Mouse (Mus musculus) G1E-ER4 (cell line): Measurements from ENCODE around the gene Pi16. TPM values are rescaled to one million over a fixed set of nuclear protein-coding genes. Genes with fewer than 3 reads are reported as not detected.

ENCODE experiments used
- GATA1 ChIP-seq: IDR thresholded peaks from one replicate; pipeline ENCODE4 v1.8.0; 2012; ENCODE audit warnings: low read length, inconsistent platforms
- polyA plus RNA-seq: library from polyadenylated mRNA; stranded (reverse); fragments of >175 nt; gene quantifications from 2 replicates; pipeline ENCODE4 v1.2.3, GENCODE M21; 2012

The Pi16 gene
- polyA plus RNA-seq, 1 experiment = 3.1 TPM

DNA sequence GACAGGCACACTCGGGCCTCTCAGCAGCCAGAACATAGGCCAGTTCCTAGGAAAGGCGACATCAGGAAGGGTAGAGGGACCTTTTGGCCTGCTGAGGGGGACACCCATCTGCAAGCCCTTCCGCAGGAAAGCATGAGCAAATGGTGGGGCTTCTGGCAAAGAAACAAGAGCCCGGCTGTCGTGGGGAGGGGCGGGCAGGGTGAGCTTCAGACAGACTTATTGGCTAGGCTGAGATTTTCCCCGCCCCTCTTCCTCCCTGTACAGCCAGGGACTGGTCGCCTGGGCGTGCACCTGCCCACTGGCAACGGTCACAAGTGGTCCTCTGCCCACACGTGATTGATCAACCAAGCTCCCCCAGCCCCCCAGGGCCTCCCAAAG is 39.0 kb downstream of the Pi16 start:
- no peak for TF ChIP-seq GATA1

DNA sequence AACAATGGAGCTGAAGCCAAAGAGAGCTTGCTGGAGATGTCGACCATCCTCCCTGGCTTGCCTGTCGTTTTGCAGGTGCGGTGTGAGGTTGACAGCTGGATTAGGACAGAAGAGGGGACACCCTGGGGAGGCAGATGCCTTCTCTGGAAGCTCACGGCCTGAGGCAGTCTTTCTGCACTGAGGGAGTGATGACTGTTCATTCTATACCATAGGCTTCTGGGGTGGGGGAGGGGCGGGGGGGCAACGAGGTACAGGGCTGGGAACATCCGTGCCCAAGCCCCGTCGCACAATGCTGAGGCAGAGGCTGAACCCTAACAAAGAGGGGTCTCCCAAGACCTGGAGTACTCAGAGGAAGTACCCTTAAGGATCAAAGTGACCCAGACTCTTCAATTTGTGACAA is 39.4 kb downstream of the Pi16 start:
- no peak for TF ChIP-seq GATA1

DNA sequence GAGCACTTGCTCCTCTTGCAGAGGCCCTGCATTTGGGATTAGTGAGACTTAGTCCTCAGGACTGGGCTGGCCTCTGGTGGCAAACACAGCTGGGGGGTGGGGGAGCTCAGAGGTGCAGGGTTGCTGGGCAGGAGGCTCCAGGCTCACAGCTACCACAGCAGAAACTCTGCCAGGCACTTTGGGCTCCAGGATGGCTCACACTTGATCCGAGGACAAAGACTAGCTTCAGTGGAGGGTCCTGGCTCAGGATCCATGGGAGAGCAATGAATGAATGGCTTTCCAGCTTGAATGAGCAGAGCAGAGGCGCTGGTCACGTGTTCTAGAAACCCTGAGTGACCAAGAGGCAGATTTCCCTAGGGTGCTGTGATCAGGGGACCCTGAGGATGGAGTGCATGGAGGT is 41.4 kb downstream of the Pi16 start:
- TF ChIP-seq GATA1 = no peak

DNA sequence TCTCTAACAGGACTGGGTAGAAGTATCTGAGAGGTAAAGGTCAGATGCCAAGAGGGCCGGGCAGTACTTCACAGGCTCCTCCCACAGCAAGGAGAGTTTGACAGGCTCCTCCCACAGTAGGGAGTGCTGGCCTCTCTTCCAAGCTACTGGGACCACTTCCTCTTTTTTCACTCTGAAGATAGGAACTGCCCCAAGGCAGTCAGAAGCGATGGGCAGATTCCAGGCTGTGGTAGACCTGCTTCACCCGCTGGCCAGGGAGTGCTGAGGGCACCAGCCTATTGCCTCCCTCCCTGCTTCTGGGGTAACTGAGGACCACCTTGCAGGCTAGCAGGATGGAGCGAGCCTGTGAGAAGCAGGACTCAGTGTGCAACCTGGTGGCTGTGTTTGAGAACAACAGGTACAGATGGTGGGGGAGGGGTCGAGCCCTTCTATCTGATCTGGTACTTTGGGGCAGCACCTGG is 43.3 kb downstream of the Pi16 start, which contains the start of gene Fgd2:
Fgd2 (plus strand) TSS at position 154 of the 461 bp plus-strand sequence.
- no peak for TF ChIP-seq GATA1

DNA sequence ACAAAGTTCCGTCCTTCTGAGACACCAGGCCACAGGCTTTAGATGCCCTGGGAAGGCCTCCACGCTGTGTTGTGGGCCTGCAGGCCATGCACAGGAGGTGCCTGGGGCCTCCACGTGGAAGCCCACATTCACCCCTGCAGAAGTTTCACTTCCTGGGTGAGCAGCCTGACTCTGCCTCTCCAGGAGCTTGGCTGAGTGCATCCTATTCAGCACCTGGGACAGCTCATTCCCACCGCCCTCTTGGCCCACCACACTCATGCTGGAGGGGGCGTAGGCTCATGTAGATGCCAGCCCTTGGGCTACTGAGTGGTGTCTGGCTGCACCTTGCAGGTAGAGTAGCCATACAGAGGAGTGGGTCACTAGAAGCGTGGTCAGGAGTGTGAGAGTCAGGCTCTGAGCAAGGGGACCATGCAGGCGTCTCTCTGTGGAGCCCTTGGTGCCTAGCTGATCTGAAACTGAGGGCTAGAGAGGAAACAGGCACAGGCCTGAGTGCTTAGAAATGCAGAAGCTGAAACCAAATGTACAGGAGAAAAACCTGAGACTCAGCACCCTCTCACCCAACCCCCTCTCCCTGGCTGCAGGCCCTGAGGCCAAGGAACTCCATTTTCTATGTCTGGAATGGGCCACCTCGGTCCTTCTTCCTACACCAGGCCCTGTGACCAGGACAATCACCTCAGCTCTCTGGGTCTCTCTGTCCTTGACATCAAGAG is 44.7 kb downstream of the Pi16 start:
- TF ChIP-seq GATA1 = no peak

DNA sequence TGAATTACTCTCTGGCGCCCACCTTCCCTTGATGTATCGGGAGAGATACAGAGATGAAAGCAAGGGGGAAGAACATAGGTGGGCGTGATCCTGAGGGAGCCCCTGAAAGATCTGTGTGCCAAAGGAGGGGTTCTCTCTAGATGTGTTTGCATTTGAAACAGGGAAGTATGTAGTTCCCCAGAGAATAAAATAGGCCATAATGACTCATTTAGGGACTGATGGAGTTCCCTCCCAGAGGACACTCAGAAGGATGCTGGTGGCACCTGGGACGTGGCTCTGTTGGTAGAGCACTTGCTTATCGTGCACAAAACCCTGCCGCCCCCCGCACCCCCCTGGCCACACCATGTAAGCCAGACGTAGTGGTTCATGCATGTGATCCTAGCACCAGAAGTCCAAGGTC is 45.6 kb downstream of the Pi16 start:
- no peak for TF ChIP-seq GATA1

DNA sequence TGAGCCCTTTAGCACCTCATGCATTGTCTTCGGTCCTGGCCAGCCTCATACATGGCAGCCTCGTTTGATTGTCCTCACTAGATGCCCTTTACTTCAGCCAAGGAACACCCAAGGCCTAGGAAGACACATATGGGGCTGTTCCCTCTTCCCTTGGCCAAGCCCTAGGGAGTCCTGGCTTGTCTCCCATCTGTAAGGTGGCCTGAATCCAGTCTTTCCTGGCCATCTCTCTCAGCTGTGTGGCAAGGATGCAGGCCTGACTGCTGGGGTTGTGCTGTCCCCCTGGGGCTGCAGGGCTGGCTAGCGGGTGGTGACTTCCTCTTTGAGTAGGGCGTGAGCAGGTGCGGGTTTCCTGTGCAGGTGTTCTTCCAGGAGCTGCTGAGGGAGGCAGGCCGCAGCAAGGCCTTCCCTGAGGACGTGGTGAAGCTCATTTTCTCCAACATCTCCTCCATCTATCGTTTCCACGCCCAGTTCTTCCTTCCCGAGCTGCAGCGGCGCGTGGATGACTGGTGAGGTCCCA is 47.7 kb downstream of the Pi16 start:
- TF ChIP-seq GATA1 = no peak

DNA sequence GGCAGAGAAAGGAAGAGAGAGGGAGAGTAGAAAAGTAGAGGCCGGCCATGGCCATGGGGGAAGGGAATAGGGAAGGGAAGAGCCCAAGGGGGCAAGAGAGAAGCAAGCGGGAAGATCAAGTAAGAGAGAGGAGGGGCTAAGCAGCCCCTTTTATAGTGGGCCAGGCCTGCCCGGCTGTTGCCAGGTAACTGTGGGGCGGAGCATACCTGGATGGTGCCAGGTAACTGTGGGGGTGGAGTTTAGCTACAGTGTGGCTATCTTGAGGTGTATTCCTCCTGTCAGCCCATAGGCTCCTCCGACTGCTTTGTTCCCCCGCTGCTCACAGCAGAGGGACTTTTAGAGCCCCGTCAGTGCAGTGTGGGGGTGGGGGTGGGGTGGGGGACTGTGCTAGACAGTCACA is 51.2 kb downstream of the Pi16 start:
- TF ChIP-seq GATA1 = no peak

DNA sequence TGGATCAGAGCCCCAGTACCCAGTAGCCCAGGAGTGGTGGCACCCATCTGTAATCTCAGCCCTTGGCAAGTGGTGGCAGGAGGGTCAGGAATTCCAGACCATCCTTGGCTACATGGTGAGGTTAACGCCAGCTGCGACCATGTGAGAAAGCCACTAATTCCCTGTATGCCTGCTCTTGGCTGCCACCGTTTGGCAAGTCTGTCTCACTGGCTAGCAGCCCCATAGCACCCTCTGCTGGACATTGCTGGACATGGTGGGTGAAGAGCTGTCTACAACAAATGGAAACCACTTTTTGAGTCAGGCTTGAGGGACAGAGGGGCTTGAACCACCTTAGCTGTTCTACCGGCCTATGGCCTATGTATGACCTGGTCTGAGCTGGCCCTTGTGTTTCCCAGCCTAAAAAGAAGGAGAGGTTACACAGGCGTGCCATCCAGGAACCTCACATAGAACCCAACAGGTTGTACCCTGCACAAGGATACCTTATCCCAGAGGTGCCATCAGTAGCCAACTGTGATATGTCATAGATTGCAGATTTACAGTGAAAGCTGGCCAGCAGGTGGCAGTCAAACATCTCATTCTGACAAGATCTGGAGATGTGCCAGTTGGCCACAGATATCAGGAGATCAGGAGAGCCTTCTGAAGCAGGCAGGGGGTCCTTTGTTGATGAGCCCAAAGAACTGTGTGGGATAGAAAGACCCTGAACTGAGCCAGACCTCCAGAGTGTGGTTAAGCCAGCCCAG is 53.7 kb downstream of the Pi16 start:
- TF ChIP-seq GATA1 = no peak

DNA sequence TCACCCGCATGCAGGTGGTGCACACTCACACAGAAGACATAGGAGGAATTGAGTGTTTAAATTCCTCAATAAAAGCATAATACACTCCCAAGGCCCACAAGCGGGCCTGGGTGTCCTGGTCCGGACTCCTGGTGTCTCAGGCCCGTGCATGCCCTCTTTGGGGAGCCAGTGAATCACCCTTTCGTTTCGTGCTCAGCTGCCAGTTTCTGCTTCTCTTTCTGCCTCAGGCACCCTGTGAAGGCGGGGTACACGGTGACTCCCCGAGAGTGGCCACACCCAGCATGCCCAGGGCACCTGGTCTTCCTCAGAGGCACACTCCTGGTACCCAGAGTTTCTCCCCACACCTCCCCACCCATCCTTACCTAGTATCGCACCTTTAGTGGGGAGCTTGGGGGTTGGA is 58.4 kb downstream of the Pi16 start:
- no peak for TF ChIP-seq GATA1

DNA sequence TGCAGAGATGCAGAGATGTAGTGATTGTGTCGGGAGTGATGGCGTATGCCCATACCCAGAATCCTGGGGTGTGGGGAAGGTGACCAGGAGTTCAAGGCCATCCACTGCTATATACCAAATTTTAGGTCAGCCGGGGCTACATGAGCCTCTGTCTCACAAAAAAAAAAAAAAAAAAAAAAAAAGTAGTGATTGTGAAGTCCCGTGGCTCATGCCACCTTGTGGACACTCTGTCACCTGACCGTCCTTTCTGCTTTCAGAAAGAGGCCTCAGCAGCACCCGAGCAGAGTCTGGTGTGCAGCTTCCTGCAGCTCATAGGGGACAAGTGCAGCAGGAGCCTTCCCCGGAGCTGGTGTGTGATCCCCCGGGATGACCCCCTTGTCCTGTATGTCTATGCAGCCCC is 60.6 kb downstream of the Pi16 start:
- TF ChIP-seq GATA1 = no peak

Other genes starting within 250 kb of the Pi16 start
- 65.3 and 74.2 TPM in 2 replicates for gene Cdkn1a, start 226.7 kb upstream of the Pi16 start, polyA plus RNA-seq
- gene Rab44, start 203.5 kb upstream of the Pi16 start, polyA plus RNA-seq = 0.97 and 1.0 TPM in 2 replicates
- 33.2 and 42.2 TPM in 2 replicates for gene Cpne5, start 79.5 kb upstream of the Pi16 start, polyA plus RNA-seq
- gene Ppil1, start 53.5 kb upstream of the Pi16 start, polyA plus RNA-seq = 70.6 and 93.2 TPM in 2 replicates
- gene BC004004, start 48.9 kb upstream of the Pi16 start, polyA plus RNA-seq = 18.0 and 32.8 TPM in 2 replicates
- 151 and 182 TPM in 2 replicates for gene Mtch1, start 30.3 kb downstream of the Pi16 start, polyA plus RNA-seq
- 0.39 TPM in 1 of 2 replicates, not detected in the other for gene Fgd2, start 43.2 kb downstream of the Pi16 start, polyA plus RNA-seq
- 96.2 and 112 TPM in 2 replicates for gene Pim1, start 173.1 kb downstream of the Pi16 start, polyA plus RNA-seq
- not detected in 2 replicates for gene Gm17657, start 232.0 kb downstream of the Pi16 start, polyA plus RNA-seq
- 21.4 and 21.5 TPM in 2 replicates for gene Tbc1d22b, start 232.1 kb downstream of the Pi16 start, polyA plus RNA-seq
- gene Tmem217, start 234.7 kb downstream of the Pi16 start, polyA plus RNA-seq = not detected in 2 replicates